Mouse (Mus musculus) erythroblast, adult 5-6 weeks (primary cell): ENCODE results near the gene Zcchc10. TPM values are rescaled to one million over a fixed set of nuclear protein-coding genes. Genes with fewer than 3 reads are reported as not detected.
"Not testable (repeated sequence)": the region's sequence is repeated elsewhere in the genome, so short reads cannot be mapped to it uniquely, and the experiment has no call there.

ENCODE experiments used
- ATAC-seq: replicated peaks from 2 replicates; pipeline ENCODE4 v1.8.0; 2016; ENCODE audit warnings: moderate number of reproducible peaks, mild to moderate bottlenecking, moderate TSS enrichment, inconsistent platforms; ENCODE audit not compliant: poor library complexity, low FRiP score, severe bottlenecking
- total RNA-seq, 2 experiments: library from RNA; stranded (forward) in 1 of 2; stranded (reverse) in 1 of 2; fragments of 150-400 nt in 1 of 2; fragments of 200-764, 138-1000 nt in 1 of 2; gene quantifications; 2 replicates each; pipeline versions ENCODE4 v1.2.3 to v1.2.4; 2015 to 2017; ENCODE audit warnings: low replicate concordance in 2 of 2

Gene Zcchc10
- total RNA-seq (2015; ENCODE audit: low replicate concordance) (7.9 and 13.6 TPM in 2 replicates), total RNA-seq (2017; ENCODE audit: low replicate concordance) (0.94 and 2.0 TPM in 2 replicates)

DNA sequence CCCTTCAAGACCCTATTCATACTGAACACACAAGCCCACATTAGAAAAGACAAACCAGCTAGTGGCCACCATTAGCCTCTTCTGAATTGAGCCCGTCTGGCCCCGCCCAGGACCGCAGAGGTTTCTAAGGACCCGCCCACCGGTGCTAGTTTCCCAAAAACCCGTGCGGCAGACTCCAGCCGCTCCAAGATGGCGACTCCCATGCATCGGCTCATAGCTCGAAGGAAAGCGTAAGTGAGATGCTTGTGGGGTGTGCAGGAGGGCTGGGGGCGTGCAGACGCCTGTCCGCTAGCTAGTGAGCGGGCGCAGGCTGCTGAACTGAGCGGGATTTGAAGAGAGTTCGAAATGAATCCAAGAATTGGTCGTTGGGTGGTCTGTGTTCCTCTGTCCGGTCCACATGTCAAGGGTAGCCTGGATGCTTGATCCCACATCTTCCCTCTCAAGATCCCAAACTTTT, at the start of gene Zcchc10:
Gene Zcchc10 (plus strand): TSS at position 168 of the 457 bp plus-strand sequence.
- peak; percentile 99 for ATAC-seq

DNA sequence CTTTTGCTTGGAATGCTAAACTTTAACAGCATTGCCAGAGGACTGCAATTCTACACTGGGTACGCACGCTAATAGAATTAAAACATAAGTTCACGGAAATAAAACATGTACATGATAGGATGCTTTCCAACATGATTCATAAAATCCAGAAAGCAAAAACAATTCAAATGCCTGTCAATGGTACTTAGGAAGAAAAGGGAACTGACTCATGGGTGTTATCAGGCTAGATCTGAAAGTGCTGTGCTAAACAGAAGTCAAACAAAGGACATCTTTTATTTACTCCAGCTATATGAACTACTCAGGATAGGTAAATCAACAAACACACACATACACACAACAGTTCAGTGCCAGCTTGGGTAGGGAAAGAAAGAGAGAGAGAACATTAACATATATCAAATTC, 49.1 kb upstream of the Zcchc10 start:
- no peak for ATAC-seq

DNA sequence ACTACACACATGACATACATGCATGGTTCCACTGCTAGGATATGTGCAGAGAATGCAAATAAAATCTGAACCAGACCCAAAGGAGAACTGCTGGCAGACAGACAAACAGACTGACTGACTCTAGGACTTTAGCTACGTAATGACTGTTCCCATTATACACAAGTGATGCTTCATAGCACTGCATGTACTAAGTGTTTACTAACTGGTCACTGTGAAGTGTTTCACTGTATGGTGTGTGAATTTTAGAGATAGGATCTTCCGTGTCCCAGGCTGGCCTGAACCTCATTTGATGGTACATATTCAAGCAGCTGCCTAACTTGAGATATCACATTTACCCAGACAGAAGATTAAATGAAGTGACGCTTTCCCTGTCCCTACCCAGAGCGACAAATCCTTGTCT, 46.1 kb upstream of the Zcchc10 start:
- ATAC-seq, result no peak

DNA sequence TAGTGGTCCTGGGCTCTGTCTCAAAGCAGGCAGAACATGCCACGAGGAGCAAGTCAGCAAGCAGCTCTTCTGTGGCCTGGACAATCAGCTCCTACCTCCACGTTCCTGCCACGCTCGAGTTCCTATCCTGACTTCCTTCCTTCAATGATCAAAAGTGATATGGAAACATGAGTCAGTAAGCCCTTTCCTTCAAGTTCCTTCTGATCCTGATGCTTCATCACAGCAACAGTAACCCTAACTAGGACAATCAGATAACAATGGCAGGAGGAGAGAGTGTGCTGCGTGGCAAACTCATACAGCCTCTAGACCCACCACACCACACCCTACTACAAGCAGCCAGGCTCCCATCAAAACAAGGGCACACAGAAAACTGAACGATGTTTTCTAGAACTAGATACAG, 38.6 kb upstream of the Zcchc10 start:
- ATAC-seq, result no peak

DNA sequence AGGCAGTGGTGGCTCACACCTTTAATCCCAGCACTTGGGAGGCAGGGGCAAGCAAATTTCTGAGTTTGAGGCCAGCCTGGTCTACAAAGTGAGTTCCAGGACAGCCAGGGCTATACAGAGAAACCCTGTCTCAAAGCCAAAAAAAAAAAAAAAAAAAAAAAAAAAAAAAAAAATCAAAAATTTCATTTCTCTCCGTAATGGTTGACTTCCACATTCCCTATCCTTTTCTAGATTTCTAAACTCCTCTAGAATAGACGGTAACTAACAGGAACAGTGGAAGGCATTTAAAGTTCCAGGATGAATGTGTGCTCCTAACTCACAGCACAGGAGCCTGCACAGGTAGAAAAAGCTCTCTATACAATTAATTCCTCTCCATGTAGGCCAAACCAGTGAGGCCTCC, 34.3 kb upstream of the Zcchc10 start:
- not testable (repeated sequence) for ATAC-seq

DNA sequence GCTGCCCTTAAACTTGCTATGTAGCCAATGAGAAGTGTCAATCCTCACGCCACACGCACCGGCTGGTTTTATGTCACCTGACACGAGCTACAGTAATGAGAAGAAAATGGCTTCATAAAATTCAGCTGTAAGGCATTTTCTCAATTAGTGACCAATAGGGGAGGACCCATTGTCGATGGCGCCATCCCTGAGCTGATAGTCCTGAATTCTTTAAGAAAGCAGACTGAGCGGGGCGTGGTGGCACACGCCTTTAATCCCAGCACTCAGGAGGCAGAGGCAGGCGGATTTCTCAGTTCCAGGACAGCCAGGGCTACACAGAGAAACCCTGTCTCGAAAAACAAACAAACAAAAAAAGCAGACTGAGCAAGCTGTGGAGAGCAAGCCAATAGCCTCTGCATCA, 33.6 kb upstream of the Zcchc10 start:
- ATAC-seq, result no peak

DNA sequence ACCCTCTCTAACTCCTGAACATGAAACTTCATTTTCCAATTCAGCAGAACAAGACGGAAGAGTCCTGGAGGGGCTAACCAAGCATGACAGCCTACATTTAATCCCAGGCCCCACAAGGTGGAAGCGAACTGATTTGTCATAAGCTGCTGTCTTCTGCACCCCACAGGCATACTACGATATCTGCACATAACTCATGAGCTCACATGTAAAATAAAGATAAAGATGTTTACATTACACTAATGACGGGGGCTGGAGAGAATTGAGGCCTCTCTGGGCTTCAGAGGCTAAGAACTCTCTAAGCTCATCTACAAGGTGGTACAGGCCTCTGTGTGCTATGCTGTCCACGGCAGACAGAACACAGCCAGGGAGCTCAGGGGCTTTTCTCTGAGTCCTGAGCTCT, 30.0 kb upstream of the Zcchc10 start:
- peak; percentile 88 for ATAC-seq

DNA sequence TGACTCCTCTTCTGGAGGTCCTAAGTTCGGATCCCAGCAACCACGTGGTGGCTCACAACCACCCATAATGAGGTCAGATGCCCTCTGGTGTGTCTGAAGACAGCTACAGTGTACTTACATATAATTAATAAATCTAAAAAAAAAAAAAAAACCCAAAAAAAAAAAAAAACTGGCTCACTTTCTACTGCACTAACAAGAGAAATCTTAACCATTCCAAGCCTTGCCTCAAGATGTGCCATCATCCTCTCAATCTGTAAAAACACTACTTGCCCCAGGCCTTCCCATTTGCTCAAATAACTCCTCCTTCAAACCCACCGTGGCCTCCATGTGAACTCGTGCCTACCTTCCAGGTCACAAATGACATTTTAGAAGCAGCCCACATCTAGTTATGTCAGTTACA, 27.6 kb upstream of the Zcchc10 start:
- no peak for ATAC-seq

DNA sequence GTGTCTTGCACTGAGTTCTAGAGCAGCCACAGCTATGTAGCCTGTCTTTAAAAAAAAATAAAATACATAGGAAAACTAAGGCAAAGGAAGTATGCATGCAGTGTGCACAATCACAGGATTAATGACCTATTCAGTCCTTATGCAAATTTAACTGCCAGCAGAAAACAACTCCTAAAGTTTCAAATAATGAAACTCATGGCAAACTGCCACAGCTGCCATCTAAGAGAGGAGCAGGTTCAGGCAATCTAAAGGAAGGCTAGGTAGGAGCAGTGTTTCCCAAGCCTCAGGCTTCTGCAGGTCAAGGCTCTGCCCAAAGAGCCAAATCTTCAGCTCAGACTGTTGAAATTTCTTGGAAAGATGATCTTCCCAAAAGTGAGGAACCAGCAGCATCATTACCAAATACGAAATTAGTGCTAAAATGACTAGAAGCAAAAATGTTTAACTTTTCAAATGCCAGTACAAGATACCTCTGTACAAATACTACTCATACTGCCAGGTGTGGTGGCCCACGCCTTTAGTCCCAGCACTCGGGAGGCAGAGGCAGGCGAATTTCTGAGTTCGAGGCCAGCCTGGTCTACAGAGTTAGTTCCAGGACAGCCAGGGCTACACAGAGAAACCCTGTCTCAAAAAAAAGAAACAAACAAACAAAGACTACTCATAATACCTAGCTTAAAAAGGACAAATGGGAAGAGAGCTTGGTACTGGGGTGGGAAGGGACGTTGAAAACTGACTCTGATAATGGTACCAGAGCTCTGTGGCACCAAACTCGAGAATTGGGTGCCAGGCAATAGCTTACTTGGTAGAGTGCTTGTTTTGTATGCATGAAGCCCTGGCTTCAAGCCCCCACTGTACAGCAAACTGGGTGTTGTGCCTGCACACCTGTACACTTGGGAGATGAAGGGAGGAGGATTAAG, 26.3 kb upstream of the Zcchc10 start:
- ATAC-seq, result no peak

DNA sequence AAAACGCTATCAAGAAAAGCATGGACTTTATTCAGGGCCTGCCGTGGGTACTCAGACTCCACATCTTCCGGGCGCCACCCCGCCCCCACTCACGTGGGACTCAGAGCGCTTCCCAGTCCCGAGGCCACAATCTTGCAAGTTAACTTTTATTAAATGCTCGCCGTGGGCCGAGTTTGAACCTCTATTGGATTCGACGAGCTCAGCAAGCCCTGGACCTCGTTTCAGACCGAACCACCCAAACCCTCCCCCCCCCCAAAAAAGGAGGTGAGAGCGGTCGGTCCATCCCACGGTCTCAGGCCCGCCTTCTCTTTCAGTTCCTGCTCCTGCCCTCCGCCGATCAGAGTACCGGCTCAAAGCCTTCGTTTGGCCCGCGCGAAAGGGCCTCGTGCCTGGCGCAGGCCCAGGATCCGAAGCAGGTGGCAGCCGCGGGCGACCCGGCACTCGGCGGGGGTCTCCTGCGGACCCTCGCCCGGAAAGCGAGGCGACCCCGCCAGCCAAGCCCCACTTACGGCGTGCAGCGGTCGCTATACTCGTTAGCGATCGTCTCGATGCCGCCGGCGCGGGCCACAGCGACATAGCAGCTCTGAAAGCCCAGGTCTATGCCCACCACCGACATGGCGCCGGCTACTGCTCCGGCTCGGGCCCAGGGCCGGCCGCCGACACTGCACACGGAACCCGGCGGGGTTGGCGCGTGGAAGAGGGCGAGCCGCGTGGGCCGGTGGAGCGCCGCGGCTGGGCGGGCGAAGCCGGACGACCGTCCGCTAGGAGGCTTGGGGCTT, 24.7 kb upstream of the Zcchc10 start:
- peak; percentile 47 for ATAC-seq

DNA sequence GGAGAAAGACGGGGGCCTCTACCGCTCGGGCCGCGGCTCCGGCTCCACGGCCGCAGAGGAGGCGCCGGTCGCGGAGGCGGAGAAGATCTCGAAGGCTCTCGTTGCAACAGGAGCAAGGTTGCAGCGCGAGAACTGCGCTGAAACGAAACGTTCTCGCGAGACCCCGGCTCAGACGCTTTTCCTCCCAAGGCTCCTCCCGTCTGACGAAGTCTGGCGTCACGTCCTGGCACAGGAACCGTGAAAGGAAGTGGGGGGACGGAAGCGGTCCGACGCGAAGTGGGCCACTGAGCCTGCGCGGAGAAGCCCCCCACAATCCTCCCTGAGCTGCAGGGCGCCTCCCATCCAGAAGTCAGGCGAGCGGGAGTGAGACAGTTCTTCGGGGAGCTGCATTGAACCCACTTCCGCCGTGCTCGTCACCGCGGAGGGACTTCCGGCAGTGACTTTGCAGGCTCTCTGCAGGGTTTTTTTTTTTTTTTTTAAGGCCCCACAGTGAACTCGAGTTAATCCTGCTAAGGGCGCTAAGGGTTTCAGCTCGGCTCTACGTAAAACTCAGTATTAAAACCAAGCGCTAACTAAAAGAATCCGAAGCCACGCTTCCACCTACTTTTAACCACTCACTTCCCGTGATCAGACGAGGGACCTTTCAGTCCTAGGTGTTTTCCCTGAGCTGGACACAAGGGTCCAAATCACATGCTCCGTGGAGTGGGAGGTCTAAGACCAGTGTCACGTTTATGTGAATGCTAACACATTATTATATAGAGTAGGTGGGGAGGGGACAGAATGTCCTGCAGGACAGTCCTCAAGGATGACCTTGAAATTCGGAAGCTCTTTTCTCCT, 23.9 kb upstream of the Zcchc10 start, which contains the start of gene Hspa4:
Gene Hspa4 (minus strand): TSS at position 128 of the 837 bp plus-strand sequence.
- peak; percentile 97 for ATAC-seq

DNA sequence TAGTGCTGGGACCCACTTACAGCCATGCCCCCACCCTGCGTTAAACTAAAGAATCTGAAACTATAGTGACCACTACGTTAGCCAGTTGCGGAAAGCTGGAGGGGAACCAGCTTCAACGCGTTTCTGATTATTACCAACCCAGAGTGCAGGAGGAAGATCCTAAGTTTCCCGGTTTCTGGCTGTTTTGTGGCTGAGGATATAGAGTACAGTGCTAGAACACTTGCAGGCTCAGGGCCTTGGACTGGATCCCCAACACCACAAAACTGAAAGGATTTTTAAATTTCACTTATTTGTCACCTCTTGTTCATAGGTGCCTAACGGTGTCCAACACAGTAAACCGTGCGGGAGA, 23.3 kb upstream of the Zcchc10 start:
- no peak for ATAC-seq

DNA sequence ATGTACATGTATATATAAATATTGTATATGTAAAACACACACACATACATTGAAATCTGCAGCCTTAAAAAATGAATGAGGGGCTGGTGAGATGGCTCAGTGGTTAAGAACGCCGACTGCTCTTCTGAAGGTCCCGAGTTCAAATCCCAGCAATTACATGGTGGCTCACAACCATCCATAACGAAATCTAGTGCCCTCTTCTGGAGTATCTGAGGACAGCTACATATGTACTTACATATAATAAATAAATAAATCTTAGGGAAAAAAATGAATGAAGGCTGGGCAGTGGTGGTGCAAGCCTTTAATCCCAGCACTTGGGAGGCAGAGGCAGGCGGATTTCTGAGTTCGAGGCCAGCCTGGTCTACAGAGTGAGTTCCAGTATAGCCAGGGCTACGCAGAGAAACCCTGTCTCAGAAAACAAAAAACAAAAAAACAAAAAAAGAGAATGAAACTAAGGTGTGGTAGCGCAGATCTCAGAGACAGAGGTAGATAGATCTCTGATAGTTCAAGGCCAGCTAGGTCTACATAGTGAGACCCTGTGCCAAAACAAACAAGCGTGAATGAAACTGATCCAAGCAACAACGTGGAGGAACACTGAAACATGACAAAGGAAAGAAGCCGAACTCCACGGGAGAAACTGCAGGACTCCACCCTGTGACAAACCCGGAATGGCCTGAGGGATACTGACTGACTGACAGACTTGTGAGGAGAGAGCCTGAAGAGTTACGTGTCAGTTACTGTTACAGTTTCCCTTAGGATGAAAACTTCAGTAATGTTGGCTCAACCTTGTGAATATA, 20.2 kb upstream of the Zcchc10 start:
- no peak for ATAC-seq

DNA sequence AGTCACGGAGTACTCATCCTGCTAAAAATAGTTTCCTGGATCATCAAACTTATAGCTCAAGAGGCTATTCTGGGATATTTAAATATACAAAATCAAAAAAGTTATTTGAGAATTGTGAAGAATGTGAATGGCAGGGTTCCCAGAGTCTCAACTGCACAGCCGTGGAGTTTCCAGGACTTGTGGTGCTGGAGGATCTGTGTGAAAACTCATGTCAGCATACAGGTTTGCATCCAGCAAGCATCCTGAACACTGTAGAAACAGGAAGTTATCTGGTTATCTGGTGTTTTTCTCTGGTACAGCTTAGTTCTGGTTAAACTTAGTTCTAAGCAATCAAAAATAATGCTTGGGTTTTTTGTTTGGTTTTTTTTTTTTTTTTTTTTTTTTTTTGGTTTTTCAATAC, 17.5 kb upstream of the Zcchc10 start:
- ATAC-seq, result no peak

DNA sequence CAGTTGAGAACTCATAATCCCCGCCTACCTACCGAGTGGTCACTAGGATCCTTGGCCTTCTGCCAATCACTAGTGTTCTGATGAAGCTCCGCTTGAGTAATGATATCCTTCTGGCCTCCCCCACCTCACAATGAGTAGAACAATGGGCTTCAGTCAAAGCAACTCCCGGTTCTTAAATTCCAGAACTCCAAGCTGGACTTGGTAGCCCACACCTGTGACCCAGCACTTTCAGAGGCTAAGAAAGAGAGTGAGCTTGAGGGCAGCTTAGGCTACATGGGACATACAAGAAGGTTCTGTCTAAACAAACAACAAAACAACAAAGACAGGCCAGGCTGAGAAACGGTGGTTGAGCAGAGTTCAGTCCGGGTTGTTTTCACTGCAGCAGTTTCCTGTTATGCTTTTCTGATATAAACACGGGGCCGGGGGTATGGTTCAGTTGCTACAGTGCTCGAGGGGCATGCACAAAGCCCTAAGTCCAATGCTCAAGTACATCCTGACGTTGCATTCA, 16.9 kb upstream of the Zcchc10 start:
- no peak for ATAC-seq

DNA sequence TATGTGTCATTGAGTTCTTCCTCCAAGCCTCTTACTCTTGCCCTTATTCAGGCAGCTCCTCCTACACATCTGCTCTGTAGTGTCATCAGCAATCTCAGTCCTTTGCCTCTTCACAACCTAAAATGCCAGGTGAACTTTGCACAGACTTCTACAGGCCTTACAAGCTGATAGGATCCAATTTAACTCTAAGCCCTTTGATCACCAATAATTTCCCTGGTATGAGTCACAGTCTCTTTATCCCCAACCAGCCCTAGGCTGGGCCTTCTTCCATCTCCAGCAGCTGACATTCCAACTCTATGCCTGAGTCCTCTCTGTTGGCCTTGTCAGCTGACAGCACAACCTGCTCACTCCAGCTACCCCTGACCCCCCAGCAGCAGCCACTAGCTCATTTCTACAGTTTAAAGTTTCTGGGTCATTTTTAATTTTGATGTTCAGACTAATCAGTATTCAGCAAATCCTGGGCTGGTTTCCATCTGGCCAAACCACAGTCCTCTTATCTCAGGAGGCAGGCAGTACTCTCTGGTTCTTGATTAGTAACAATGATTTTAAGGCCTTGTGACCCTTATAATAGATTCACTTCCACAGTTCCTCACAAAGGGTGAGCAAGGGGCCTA, 16.1 kb upstream of the Zcchc10 start:
- ATAC-seq, result no peak

DNA sequence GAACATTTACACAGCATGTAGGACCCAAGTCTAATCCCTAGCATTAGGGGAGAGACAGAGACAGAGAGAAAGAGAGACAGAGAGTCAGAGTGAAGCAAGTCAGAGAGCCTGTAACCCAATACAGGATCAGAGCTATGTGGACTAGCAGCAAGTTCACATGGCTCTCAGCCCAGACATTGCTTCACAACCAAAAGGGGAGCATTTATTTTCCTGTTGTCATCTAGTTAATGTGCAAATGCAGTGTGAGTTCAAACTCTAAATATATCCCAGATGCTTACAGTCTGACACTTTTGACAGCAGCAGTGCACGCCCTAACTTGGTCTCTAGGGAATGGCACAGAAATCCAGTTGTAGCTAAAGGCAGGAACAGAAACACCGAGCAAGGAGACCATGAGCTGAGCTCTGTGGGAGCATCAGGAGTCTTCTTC, 15.6 kb upstream of the Zcchc10 start:
- no peak for ATAC-seq

DNA sequence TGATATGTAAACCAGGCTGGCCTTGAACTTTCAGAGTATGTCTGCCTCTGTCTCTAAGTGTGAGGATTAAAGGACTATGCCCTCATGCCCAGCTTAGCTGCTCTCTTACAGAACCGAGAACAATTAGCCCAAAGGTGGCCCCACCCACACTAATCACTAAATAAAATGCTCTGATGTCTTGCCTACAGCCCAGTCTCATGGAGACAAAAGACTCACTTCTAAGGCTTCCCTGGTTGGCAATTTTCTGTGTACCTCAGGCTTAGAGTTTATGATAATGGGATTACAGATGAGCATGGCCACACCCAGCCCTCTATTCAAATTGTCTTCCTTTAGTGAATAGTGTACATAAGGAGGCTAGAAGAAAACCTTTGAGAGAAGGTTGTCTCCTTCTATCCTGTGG, 13.1 kb upstream of the Zcchc10 start:
- no peak for ATAC-seq
